Mouse (Mus musculus): ENCODE measurements at regions not wholly inside any gene's neighbourhood (a gene's known extent, or its start where the extent isn't known, plus 50 kb on each side); places are given as distances from the start of the nearest gene placed in this dataset.

GRCm38 (mm10) chr1:15943041-15943440 lies 150.1 kb downstream of the 4930444P10Rik start:
- TF ChIP-seq CTCF (conservative IDR thresholded peaks at IDR 0.05; ENCODE audit: low read length) (no peak), POU5F1 (IDR thresholded peaks at IDR 0.05; ENCODE audit: borderline replicate concordance, low read length) (no peak), NANOG (IDR thresholded peaks at IDR 0.05; ENCODE audit: borderline replicate concordance, low read length) (no peak)
